Mouse (Mus musculus): Measurements from ENCODE around the gene Bcl2l11.

- TF ChIP-seq POLR2A (IDR thresholded peaks at IDR 0.05; ENCODE audit: low read depth, low read length) (no peak), CTCF (conservative IDR thresholded peaks at IDR 0.05; ENCODE audit: insufficient read depth, insufficient read length, low read depth, low read length) (no peak)
Observed at GRCm38 (mm10) chr2:128128532-128128931, 2.7 kb downstream of the Bcl2l11 start.

All from kidney, adult 2 months (tissue).